Mouse (Mus musculus) cerebral cortex, adult 2 months (tissue): ENCODE data around the gene Ap3m1.

Experiments
- WGBS: fragments of 180-500 bp; shearing (Covaris S2); methylation state at CpG from one replicate; pipeline ENCODE4 v1.1.7; 2018; 5-methylcytosine and 5-hydroxymethylcytosine counted together

Gene Ap3m1

GRCm38 (mm10) chr14:20995497-20995896 lies 56.8 kb downstream of the Ap3m1 start:
- WGBS: 99% methylated on average over 2 of the region's 2 CpGs

DNA sequence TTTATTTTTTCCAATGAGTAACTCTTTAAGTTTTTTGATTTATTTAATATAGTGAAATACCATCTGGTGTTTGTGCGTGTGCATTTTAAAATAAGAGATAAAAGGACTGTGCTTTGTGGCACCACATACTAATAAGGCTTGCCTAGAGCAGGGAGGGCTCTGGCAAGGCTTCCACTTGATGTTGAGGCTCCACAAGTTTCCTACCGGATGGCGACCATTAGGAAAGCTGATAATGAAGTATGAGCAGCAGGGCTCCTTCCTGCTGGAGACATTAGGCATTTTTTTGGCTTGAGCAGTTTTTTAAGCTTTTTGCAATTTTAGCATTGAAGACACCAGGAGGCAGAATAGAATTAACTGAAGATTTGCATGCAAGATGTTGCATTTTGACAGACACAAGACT lies 57.8 kb downstream of the Ap3m1 start:
- WGBS: 52% methylated on average over 3 of the region's 3 CpGs

DNA sequence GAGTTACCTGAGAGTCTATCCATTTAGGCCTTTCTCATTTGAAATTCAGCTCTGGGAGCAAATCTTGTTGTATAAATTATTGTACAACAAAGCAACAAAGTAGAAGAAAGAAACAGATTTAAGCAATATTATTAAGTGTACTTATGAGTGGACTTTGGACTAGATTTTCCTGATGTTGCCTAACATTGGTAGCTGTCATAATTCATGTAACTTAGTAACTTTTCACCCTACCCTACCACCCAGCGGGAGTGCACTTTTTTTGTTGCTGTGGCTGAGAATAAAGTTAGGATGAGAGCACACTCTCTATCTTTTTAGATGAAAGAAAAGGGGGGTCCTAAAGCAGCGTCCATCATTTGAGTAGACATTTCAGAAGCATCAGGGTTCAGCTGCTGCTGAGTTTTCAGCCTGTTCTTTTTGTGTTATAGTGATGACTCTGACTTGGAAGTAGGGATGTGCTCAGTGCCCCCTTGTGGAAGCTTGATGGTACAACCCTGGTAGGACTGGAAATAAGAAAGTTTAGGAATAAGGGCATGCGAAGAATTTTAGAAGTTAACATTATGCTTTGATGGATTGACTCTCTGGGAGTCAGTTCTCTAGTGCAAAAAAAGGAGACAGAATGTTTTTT lies 59.1 kb downstream of the Ap3m1 start:
- 49% methylated on average over 3 of the region's 3 CpGs for WGBS

GRCm38 (mm10) chr14:20991492-20991891 lies 60.8 kb downstream of the Ap3m1 start:
- WGBS: 85% methylated on average over 1 of the region's 1 CpGs

GRCm38 (mm10) chr14:20985482-20985881 lies 66.8 kb downstream of the Ap3m1 start:
- WGBS: 67% methylated on average over 3 of the region's 3 CpGs

- WGBS: 41% methylated on average over 2 of the region's 2 CpGs
These were observed 68.5 kb downstream of the Ap3m1 start for GRCm38 (mm10) chr14:20983832-20984231.
